Mouse (Mus musculus) lung, postnatal 0 days (tissue): ENCODE measurements around the gene Sema4a. TPM values are rescaled to one million over a fixed set of nuclear protein-coding genes. Genes with fewer than 3 reads are reported as not detected.
A peak's percentile ranks its signal among the peaks of the same experiment; 100 is the strongest.
"Not testable (repeated sequence)": the region's sequence is repeated elsewhere in the genome, so short reads cannot be mapped to it uniquely, and the experiment has no call there.

Experiments
- ATAC-seq: fragments of 200-750 bp; cut with Nextera tagmentation; 2 replicates; pipeline ENCODE4 v1.8.0; 2017; ENCODE audit warnings: moderate library complexity
- DNase-seq: peaks from one replicate; pipeline ENCODE4 v3.0.0-alpha.2; 2016; ENCODE audit warnings: low spot score
- H3K27ac ChIP-seq: fragments of 300-500 bp; sonication (generic); 2 replicates; pipeline ENCODE4 v1.5.1; 2014; ENCODE audit warnings: antibody characterized with exemption, mild to moderate bottlenecking, low read length, mixed read lengths
- H3K27me3 ChIP-seq: fragments of 300-500 bp; sonication (generic); replicated peaks from 2 replicates; pipeline ENCODE4 v1.6.1; 2014; ENCODE audit warnings: low read length, mixed read lengths; ENCODE audit not compliant: insufficient read depth
- H3K36me3 ChIP-seq: fragments of 300-500 bp; sonication (generic); 2 replicates; pipeline ENCODE4 v1.6.1; 2014; ENCODE audit warnings: low read length, mixed read lengths; ENCODE audit not compliant: insufficient read depth
- H3K4me1 ChIP-seq: fragments of 300-500 bp; sonication (generic); 2 replicates; pipeline ENCODE4 v1.6.1; 2014; ENCODE audit warnings: antibody characterized with exemption, low read depth, low read length, mixed read lengths; ENCODE audit not compliant: insufficient read depth
- H3K4me2 ChIP-seq: fragments of 300-500 bp; sonication (generic); replicated peaks from 2 replicates; pipeline ENCODE4 v1.6.1; 2014; ENCODE audit warnings: low read depth, mild to moderate bottlenecking, low read length, moderate library complexity, mixed read lengths
- H3K4me3 ChIP-seq: fragments of 300-500 bp; sonication (generic); 2 replicates; pipeline ENCODE4 v1.5.1; 2014; ENCODE audit warnings: low read depth, low read length
- H3K9ac ChIP-seq: fragments of 300-500 bp; sonication (generic); replicated peaks from 2 replicates; pipeline ENCODE4 v1.6.1; 2014; ENCODE audit warnings: low read depth, mild to moderate bottlenecking
- H3K9me3 ChIP-seq: fragments of 300-500 bp; sonication (generic); 2 replicates; pipeline ENCODE4 v1.6.1; 2016; ENCODE audit warnings: low read length, mixed read lengths
- CTCF ChIP-seq: IDR thresholded peaks from 2 replicates; pipeline ENCODE4 v1.5.1; 2016; ENCODE audit warnings: antibody characterized with exemption, mild to moderate bottlenecking
- EP300 ChIP-seq: IDR thresholded peaks from 2 replicates; pipeline ENCODE4 v1.6.1; 2016; ENCODE audit warnings: antibody characterized with exemption, mild to moderate bottlenecking, control low read depth
- WGBS: fragments of 180-500 bp; shearing (Covaris S2); extraction: QIAGEN DNeasy Blood & Tissue Kit; methylation state at CpG from one replicate; pipeline ENCODE4 v1.1.7; 2014; 5-methylcytosine and 5-hydroxymethylcytosine counted together
- polyA plus RNA-seq: library from polyadenylated mRNA; unstranded; fragments of >200 nt; fragmentation: Nextera tagmentation; extraction: Ambion mirVana; gene quantifications from 2 replicates; pipeline ENCODE4 v1.2.1, GENCODE M21; 2015

The Sema4a gene
- polyA plus RNA-seq, 1 experiment from 2014 or later, result 9.2 TPM

DNA sequence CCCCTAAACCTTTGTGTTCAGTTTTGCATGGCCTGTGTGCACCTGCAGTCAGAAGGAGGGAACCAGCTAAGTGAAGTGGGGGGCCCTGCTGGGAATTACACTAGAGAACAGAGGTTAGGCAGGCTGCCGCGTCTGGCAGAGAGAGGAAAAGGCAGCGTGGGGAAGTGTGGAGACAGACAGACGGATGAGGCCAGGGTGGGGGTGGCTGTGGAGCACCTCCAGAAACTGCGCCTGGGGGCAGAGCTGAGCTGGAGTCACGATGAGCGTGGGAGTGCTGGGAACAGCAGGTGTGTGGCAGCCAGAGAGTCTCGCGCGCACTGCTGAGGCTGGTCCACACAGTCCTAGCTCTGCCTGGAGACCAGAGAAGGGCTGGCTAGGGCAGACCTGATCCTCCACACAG lies 25.5 kb downstream of the Sema4a start:
- H3K36me3 ChIP-seq, result no peaks in the 10 kb centered on the region
- no peak overlapping the region for H3K4me3 ChIP-seq
- DNase-seq, result no peak
- ATAC-seq, result no peak
- peaks cover under 1% of the 10 kb centered on the region; the same call in 1 of the 2 replicates for H3K4me1 ChIP-seq
- H3K9ac ChIP-seq, result no peak overlapping the region
- H3K9me3 ChIP-seq, result no peaks in the 10 kb centered on the region
- H3K4me2 ChIP-seq, result no peak overlapping the region
- no peak overlapping the region for H3K27ac ChIP-seq
- no peaks in the 10 kb centered on the region for H3K27me3 ChIP-seq
- WGBS, result 59% methylated on average over 10 of the region's 10 CpGs
- TF ChIP-seq EP300, result no peak
- no peak for TF ChIP-seq CTCF

DNA sequence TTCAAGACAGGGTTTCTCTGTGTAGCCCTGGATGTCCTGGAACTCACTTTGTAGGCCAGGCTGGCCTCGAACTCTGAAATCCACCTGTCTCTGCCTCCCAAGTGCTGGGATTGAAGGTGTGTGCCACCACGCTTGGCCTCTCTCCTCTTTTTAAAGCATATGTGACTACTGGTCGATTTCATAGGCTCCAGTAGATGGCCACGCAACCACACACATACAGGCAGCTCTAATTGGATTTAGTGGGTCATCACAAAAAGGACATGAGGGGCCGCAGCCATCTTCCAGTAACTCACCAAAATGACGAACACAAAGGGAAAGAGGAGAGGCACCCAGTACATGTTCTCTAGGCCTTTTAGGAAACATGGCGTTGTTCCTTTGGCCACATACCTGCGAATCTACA lies 32.3 kb downstream of the Sema4a start:
- not testable (repeated sequence) for H3K36me3 ChIP-seq, ATAC-seq, H3K9me3 ChIP-seq, H3K27me3 ChIP-seq, H3K9ac ChIP-seq, H3K4me2 ChIP-seq, H3K27ac ChIP-seq, DNase-seq, H3K4me3 ChIP-seq, H3K4me1 ChIP-seq
- WGBS, result 63% methylated on average over 8 of the region's 8 CpGs
- peak; percentile 42 for TF ChIP-seq CTCF

DNA sequence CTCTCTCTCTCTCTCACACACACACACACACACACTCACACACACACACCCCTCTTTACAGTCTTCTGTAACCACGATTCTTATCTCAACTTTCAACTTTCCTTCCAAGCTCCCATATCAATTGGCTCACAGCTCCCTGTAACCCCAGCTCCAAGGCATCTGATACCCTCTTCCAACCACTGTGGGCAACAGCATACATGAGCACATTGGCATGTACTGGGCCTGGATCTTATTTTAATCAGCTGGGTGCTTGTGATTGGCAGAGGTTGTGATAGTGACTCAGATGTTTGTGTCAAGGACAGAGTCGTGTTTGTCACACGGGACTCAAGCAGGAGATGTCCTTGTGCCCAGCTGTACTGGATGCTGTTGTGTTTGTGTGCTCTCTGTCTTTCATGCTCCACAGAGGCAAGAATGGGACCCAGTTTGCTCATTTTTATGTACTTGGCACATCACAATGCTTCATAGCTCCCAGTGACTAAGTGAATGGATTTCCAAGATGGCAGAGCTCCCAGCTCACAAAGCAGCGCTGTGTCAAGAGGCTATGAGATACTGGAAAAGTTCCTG lies 33.6 kb downstream of the Sema4a start:
- no peak overlapping the region for H3K4me2 ChIP-seq
- H3K36me3 ChIP-seq, result no peaks in the 10 kb centered on the region
- TF ChIP-seq CTCF, result no peak
- TF ChIP-seq EP300, result no peak
- H3K27me3 ChIP-seq, result no peaks in the 10 kb centered on the region
- H3K9ac ChIP-seq, result no peak overlapping the region
- ATAC-seq, result no peak
- DNase-seq, result no peak
- H3K27ac ChIP-seq, result no peak overlapping the region
- peaks cover 11% of the 10 kb centered on the region; the same call in 1 of the 2 replicates for H3K4me1 ChIP-seq
- H3K4me3 ChIP-seq, result no peak overlapping the region
- H3K9me3 ChIP-seq, result no peaks in the 10 kb centered on the region
- WGBS, result 73% methylated on average over 4 of the region's 4 CpGs

DNA sequence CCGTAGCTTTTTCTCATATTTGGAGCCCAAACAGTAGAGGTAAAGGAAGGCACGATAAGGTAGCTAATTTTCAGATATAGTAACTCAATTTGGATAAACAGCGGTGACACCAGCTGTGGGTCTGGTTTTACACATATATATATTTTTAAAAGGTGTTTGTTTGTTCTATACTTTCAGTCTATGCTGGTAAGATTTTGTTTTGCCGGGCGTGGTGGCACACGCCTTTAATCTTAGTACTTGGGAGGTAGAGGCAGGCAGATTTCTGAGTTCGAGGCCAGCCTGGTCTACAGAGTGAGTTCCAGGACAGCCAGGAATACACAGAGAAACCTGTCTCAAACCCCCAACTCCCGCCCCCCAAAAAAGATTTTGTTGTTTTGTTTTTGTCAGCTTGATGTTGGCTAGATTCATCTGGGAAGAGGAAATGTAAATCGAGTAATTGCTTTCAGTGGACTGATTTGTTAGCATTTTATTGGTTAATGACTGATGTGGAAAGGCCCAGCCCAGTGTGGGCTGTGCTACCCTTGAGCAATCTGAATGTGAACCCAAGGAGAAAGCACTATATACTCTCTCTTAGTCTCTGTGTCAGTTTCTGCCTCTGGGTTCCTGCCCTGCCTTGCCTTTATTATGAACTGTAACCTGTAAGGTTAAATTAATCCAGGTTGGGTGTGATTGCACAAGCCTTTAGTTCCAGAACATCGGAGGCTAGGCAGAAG lies 35.1 kb downstream of the Sema4a start:
- ATAC-seq, result no peak
- WGBS, result 82% methylated on average over 10 of the region's 10 CpGs

DNA sequence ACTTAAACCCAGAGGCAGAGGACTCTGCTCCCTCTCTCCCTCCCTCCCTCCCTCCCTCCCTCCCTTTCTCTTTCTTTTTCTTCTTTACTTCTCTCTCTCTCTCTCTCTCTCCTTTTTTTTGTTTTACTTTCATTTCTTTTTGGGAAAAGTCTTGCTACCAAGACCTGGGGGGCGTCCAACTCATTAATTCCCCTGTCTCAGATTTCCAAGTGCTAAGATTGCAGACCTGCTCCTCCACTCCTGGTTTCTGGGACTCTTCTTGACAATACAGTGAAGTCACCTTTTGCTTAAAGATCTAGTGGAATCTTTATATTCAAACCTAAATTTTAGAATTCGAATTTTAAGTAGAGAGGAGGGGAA lies 35.7 kb downstream of the Sema4a start:
- no peaks in the 10 kb centered on the region for H3K9me3 ChIP-seq
- ATAC-seq, result no peak
- DNase-seq, result no peak
- 16% methylated on average over 2 of the region's 2 CpGs for WGBS
- peaks cover 11% of the 10 kb centered on the region; the same call in 1 of the 2 replicates for H3K4me1 ChIP-seq
- H3K4me2 ChIP-seq, result peak overlapping the region; percentile 46
- no peak overlapping the region for H3K27ac ChIP-seq
- H3K27me3 ChIP-seq, result no peaks in the 10 kb centered on the region
- H3K4me3 ChIP-seq, result peak overlapping the region; percentile 55
- TF ChIP-seq EP300 (0 out of 2 replicates have a peak, but pooled peaks have one; percentile 1), CTCF (no peak)
- H3K9ac ChIP-seq, result no peak overlapping the region
- H3K36me3 ChIP-seq, result 0 out of 2 replicates have a peak, but pooled peaks cover 2% of the 10 kb centered on the region

More for the DNA sequence above, 35.1 kb downstream of the Sema4a start:
- Histone ChIP-seq H3K27me3 (no peaks in the 10 kb centered on the region), H3K9me3 (no peaks in the 10 kb centered on the region), H3K9ac (no peak overlapping the region), H3K36me3 (no peaks in the 10 kb centered on the region), H3K27ac (no peak overlapping the region), H3K4me1 (peaks cover 11% of the 10 kb centered on the region; the same call in 1 of the 2 replicates), H3K4me2 (peak overlapping the region; percentile 46), H3K4me3 (no peak overlapping the region)
- no peak for TF ChIP-seq EP300
- TF ChIP-seq CTCF, result no peak
- DNase-seq, result no peak

DNA sequence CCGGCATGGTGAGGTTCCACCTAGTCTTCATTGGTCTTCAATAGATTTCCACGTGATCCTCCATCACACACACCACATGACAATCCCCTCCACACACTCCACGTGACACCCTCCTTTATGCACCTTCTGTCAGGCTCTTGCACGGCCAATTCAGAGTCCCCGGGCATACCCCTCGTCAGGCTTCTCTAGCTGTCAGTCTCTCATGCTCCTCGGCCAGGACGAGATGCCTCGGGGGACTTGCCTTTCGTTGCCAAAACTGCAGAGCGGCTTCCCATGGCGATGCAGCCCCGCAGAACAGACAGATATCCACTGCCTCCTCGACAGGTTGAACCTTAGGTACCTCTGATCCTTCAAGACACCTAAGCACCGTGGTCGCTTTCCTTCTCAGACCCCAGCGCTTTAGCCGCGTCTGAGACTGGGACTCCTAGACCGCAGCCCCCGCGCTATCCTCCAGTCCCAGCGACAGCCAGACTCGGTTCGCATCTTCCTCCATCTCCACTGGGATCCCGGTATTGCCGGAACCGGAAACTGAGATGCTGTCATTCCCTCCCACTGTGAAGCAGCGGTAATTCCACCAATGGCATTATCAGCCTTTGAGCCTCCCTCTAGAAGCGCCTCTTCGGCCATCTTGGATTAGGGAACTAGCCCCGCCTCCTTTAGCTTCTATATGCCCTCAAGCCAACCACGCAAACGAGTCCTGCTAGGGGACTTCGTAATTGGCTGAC lies 36.2 kb downstream of the Sema4a start, which contains the start of gene Slc25a44:
Gene Slc25a44, minus strand, starts transcription at position 535 of the 725 bp plus-strand sequence.
- peak; percentile 97 for ATAC-seq
- Histone ChIP-seq H3K4me3 (peak within 1 kb of the TSS; percentile 55), H3K27me3 (no peaks in the 10 kb centered on the region), H3K27ac (peak within 1 kb of the TSS; percentile 51; the same call in 1 of the 2 replicates), H3K4me1 (peaks cover 11% of the 10 kb centered on the region; the same call in 1 of the 2 replicates), H3K4me2 (peak within 1 kb of the TSS; percentile 90), H3K9me3 (no peaks in the 10 kb centered on the region), H3K36me3 (0 out of 2 replicates have a peak, but pooled peaks cover 6% of the 10 kb centered on the region), H3K9ac (peak within 1 kb of the TSS; percentile 63)
- 0 out of 2 replicates have a peak, but pooled peaks have one; percentile 13 for TF ChIP-seq EP300
- TF ChIP-seq CTCF, result no peak
- DNase-seq, result peak; percentile 99
- 1% methylated on average over 35 of the region's 35 CpGs for WGBS
